Comparison of ENCODE assay signal across 25 mouse cellular contexts in the genomic region with DNA sequence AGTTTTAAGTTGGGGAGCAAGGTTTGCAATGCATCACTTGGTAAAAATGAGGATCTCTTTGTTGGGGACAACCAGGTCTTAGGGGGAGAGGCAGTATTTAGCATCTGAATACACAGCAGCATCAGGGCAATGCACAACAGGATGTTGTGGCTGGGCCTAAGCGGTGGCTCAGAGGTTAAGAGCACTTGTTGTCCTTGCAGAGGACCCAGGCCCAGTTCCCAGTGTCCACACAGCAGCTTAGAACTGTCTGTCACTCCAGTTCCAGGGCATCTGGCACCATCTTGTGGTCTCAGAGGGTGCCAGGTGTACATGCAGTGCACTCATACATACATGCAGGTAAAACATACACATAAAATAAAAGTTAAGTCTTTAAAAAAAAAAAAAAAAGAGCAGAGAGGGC.
"Had no signal": no experiment of that assay in that cellular context is flagged by ENCODE, and none has a peak within 500 bp of the region (broad histone marks: within the 10 kb centered on the region; RNA-seq: fewer than 3 reads in every experiment).

No protein-coding gene starts in this region.

- H3K36me3 ChIP-seq: heart, embryonic 15.5 days; hindbrain, embryonic 15.5 days; intestine, embryonic 15.5 days; limb, embryonic 10.5 days; limb, embryonic 12.5 days had no signal

- H3K9ac ChIP-seq: heart, embryonic 13.5 days; heart, embryonic 15.5 days; hindbrain, embryonic 15.5 days; intestine, embryonic 15.5 days; limb, embryonic 12.5 days had no signal

- H3K4me2 ChIP-seq: heart, embryonic 11.5 days; heart, embryonic 13.5 days; heart, embryonic 15.5 days; intestine, embryonic 15.5 days; limb, embryonic 12.5 days; liver, embryonic 11.5 days had no signal

- ATAC-seq: intestine, embryonic 15.5 days had no signal

- H3K4me1 ChIP-seq: heart, embryonic 13.5 days; heart, embryonic 15.5 days; intestine, embryonic 15.5 days had no signal

- H3K27me3 ChIP-seq: heart, embryonic 13.5 days; heart, embryonic 15.5 days; hindbrain, embryonic 13.5 days; hindbrain, embryonic 15.5 days; intestine, embryonic 15.5 days; limb, embryonic 12.5 days had no signal

- H3K27ac ChIP-seq: heart, adult 2 months; heart, embryonic 13.5 days; heart, embryonic 15.5 days; hindbrain, postnatal 0 days; intestine, embryonic 15.5 days; left cerebral cortex, adult 2 months; limb, embryonic 12.5 days had no signal

- H3K4me3 ChIP-seq: heart, adult 2 months; heart, embryonic 13.5 days; heart, embryonic 15.5 days; hindbrain, embryonic 15.5 days; intestine, embryonic 15.5 days; left cerebral cortex, adult 2 months; limb, embryonic 10.5 days; limb, embryonic 12.5 days had no signal

- H3K9me3 ChIP-seq: heart, embryonic 13.5 days; heart, embryonic 15.5 days; hindbrain, embryonic 13.5 days; hindbrain, embryonic 15.5 days; intestine, embryonic 15.5 days; limb, embryonic 10.5 days; limb, embryonic 12.5 days had no signal

- DNase-seq: gastrocnemius, postnatal 14 days; gastrocnemius, postnatal 36 days; heart, adult 11 months; heart, adult 2 months; heart, postnatal 14 days; heart, postnatal 36 days; kidney, adult 11 months; kidney, adult 2 months; kidney, adult 9 months; kidney, postnatal 10 days; kidney, postnatal 25 days; kidney, postnatal 4 days; layer of hippocampus, adult 9-11 months; liver had no signal
